5 mouse cellular contexts compared by ENCODE assay signal in the genomic region with DNA sequence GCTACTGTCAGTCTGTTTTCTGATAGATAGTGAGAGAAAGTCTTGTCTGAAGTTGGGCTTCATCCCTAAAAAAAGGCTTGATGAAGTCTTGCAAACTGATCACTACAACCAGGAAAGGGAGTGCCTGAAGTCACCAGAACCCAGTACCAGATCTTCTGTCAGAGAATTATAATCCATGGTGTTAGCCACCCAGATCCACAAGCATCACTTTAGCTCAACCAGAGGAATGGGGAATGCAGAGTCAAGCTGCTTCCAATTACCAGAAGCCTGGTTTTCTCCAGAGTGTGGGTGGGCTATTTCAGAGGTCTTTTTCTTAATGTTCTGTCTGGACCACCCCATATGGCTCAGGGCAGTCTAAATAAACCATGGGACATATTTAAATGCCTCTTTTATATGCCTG.
DNase-seq lines count a peak whose midpoint lies in the region.

No protein-coding gene starts in this region.

- peak; percentile 1 to 24 for DNase-seq in adrenal gland, adult (ENCODE audit: inconsistent age in 2 of 2, low spot score in 1 of 2)
- peak; percentile 84 for DNase-seq in heart, adult 11 months
- DNase-seq in kidney, adult 18-20 months, result peak; percentile 2
- peak; percentile 2 for DNase-seq in thymus, postnatal 14 days
- peak; percentile 16 to 43 for DNase-seq in urinary bladder, postnatal 4 days (ENCODE audit: low spot score in 2 of 2)

Comparison
In these comparisons a context has a peak if more than half of its experiments do, and no peak if none do; other contexts are left out.
1. Peak in every context shown above with its lines: DNase-seq.
2. DNase-seq: peak in every context shown above with its lines; median percentile 84 in heart, adult 11 months; 30 in urinary bladder, postnatal 4 days; 12 in adrenal gland, adult; 2 in kidney, adult 18-20 months; 2 in thymus, postnatal 14 days.